Mouse (Mus musculus): ENCODE data around the gene Arpc4. TPM values are rescaled to one million over a fixed set of nuclear protein-coding genes. Genes with fewer than 3 reads are reported as not detected.

Arpc4 gene
- total RNA-seq, 1 experiment from 2014 or later = 175 TPM

GRCm38 (mm10) chr6:113396270-113397030 is 18.5 kb downstream of the Arpc4 start:
- ATAC-seq (replicated peaks; ENCODE audit: low read depth, poor library complexity, severe bottlenecking) = no peak

GRCm38 (mm10) chr6:113402094-113402493 is 24.2 kb downstream of the Arpc4 start:
- no peak for ATAC-seq (replicated peaks; ENCODE audit: low read depth, poor library complexity, severe bottlenecking)

- ATAC-seq (replicated peaks; ENCODE audit: low read depth, poor library complexity, severe bottlenecking) = no peak
Measured at GRCm38 (mm10) chr6:113404649-113405448, 26.9 kb downstream of the Arpc4 start.

- ATAC-seq (replicated peaks; ENCODE audit: low read depth, poor library complexity, severe bottlenecking) = no peak
Measured at GRCm38 (mm10) chr6:113405483-113405882, 27.6 kb downstream of the Arpc4 start.

- no peak for ATAC-seq (replicated peaks; ENCODE audit: low read depth, poor library complexity, severe bottlenecking)
Measured at GRCm38 (mm10) chr6:113406683-113407082, 28.8 kb downstream of the Arpc4 start.

- no peak for ATAC-seq (replicated peaks; ENCODE audit: low read depth, poor library complexity, severe bottlenecking)
Measured at GRCm38 (mm10) chr6:113410001-113410400, 32.1 kb downstream of the Arpc4 start.

GRCm38 (mm10) chr6:113416416-113416815 is 38.5 kb downstream of the Arpc4 start:
- ATAC-seq (replicated peaks; ENCODE audit: low read depth, poor library complexity, severe bottlenecking) = no peak

- ATAC-seq (replicated peaks; ENCODE audit: low read depth, poor library complexity, severe bottlenecking) = peak; percentile 26
Measured at GRCm38 (mm10) chr6:113418441-113419198, 40.7 kb downstream of the Arpc4 start.

GRCm38 (mm10) chr6:113419199-113419587 is 41.3 kb downstream of the Arpc4 start, which contains the start of gene Rpusd3:
Gene Rpusd3 (minus strand): TSS chr6:113419340.
- peak; percentile 99 for ATAC-seq (replicated peaks; ENCODE audit: low read depth, poor library complexity, severe bottlenecking)

GRCm38 (mm10) chr6:113423000-113423399 is 45.1 kb downstream of the Arpc4 start:
- ATAC-seq (replicated peaks; ENCODE audit: low read depth, poor library complexity, severe bottlenecking) = no peak

GRCm38 (mm10) chr6:113424187-113424586 is 46.3 kb downstream of the Arpc4 start:
- ATAC-seq (replicated peaks; ENCODE audit: low read depth, poor library complexity, severe bottlenecking) = no peak

- ATAC-seq (replicated peaks; ENCODE audit: low read depth, poor library complexity, severe bottlenecking) = no peak
Measured at GRCm38 (mm10) chr6:113426696-113427095, 48.8 kb downstream of the Arpc4 start.

GRCm38 (mm10) chr6:113427397-113427796 is 49.5 kb downstream of the Arpc4 start:
- ATAC-seq (replicated peaks; ENCODE audit: low read depth, poor library complexity, severe bottlenecking) = peak; percentile 83

GRCm38 (mm10) chr6:113428006-113428405 is 50.1 kb downstream of the Arpc4 start:
- no peak for ATAC-seq (replicated peaks; ENCODE audit: low read depth, poor library complexity, severe bottlenecking)

GRCm38 (mm10) chr6:113429965-113430364 is 52.0 kb downstream of the Arpc4 start:
- ATAC-seq (replicated peaks; ENCODE audit: low read depth, poor library complexity, severe bottlenecking) = 0 out of 2 replicates have a peak, but pooled peaks have one; percentile 37

- ATAC-seq (replicated peaks; ENCODE audit: low read depth, poor library complexity, severe bottlenecking) = no peak
Measured at GRCm38 (mm10) chr6:113430846-113431245, 52.9 kb downstream of the Arpc4 start.

- no peak for ATAC-seq (replicated peaks; ENCODE audit: low read depth, poor library complexity, severe bottlenecking)
Measured at GRCm38 (mm10) chr6:113431801-113432200, 53.9 kb downstream of the Arpc4 start.

- ATAC-seq (replicated peaks; ENCODE audit: low read depth, poor library complexity, severe bottlenecking) = no peak
Measured at GRCm38 (mm10) chr6:113433661-113434060, 55.7 kb downstream of the Arpc4 start.

- no peak for ATAC-seq (replicated peaks; ENCODE audit: low read depth, poor library complexity, severe bottlenecking)
Measured at GRCm38 (mm10) chr6:113434691-113435090, 56.8 kb downstream of the Arpc4 start.

- ATAC-seq (replicated peaks; ENCODE audit: low read depth, poor library complexity, severe bottlenecking) = no peak
Measured at GRCm38 (mm10) chr6:113435664-113436205, 57.8 kb downstream of the Arpc4 start, which contains the start of gene Cidec. Gene Cidec (minus strand): TSS chr6:113435760.

All from common myeloid progenitor, adult 5-6 weeks (primary cell).